Mouse (Mus musculus): ENCODE results near the gene Catsper3.

Catsper3 gene

GRCm38 (mm10) chr13:55827679-55828140 lies 43.3 kb downstream of the Catsper3 start:
- DNase-seq: no peak

GRCm38 (mm10) chr13:55828141-55829017 lies 44.0 kb downstream of the Catsper3 start:
- no peak for DNase-seq

GRCm38 (mm10) chr13:55829018-55829655 lies 44.8 kb downstream of the Catsper3 start:
- no peak for DNase-seq

- DNase-seq: no peak
Measured at GRCm38 (mm10) chr13:55830081-55830832, 45.9 kb downstream of the Catsper3 start.

GRCm38 (mm10) chr13:55830833-55831721 lies 46.7 kb downstream of the Catsper3 start:
- DNase-seq: peak in 1 of 2 experiments; percentile 6

GRCm38 (mm10) chr13:55831722-55832160 lies 47.4 kb downstream of the Catsper3 start:
- DNase-seq: no peak

- DNase-seq: no peak
Measured at GRCm38 (mm10) chr13:55832602-55833001, 48.2 kb downstream of the Catsper3 start.

GRCm38 (mm10) chr13:55833921-55834320 lies 49.6 kb downstream of the Catsper3 start:
- DNase-seq: no peak

GRCm38 (mm10) chr13:55834667-55835066 lies 50.3 kb downstream of the Catsper3 start:
- DNase-seq: no peak

- DNase-seq: no peak
Measured at GRCm38 (mm10) chr13:55835548-55836097, 51.3 kb downstream of the Catsper3 start.

- DNase-seq: no peak
Measured at GRCm38 (mm10) chr13:55836142-55836625, 51.8 kb downstream of the Catsper3 start, which contains the start of gene Pitx1. Gene Pitx1, minus strand, starts transcription at chr13:55836192.

- no peak for DNase-seq
Measured at GRCm38 (mm10) chr13:55836786-55837780, 52.7 kb downstream of the Catsper3 start.

GRCm38 (mm10) chr13:55840223-55840622 lies 55.9 kb downstream of the Catsper3 start:
- no peak for DNase-seq

- DNase-seq: no peak
Measured at GRCm38 (mm10) chr13:55843700-55844099, 59.3 kb downstream of the Catsper3 start.

- no peak for DNase-seq
Measured at GRCm38 (mm10) chr13:55847805-55848204, 63.4 kb downstream of the Catsper3 start.

- no peak for DNase-seq
Measured at GRCm38 (mm10) chr13:55848604-55849190, 64.3 kb downstream of the Catsper3 start.

- DNase-seq: no peak
Measured at GRCm38 (mm10) chr13:55850726-55851125, 66.4 kb downstream of the Catsper3 start.

GRCm38 (mm10) chr13:55852205-55852604 lies 67.8 kb downstream of the Catsper3 start:
- no peak for DNase-seq

GRCm38 (mm10) chr13:55855793-55856192 lies 71.4 kb downstream of the Catsper3 start:
- DNase-seq: no peak

- DNase-seq: no peak
Measured at GRCm38 (mm10) chr13:55858463-55858862, 74.1 kb downstream of the Catsper3 start.

Data from thymus, postnatal 36 days (tissue).